Mouse (Mus musculus): ENCODE results near the gene Mup5. TPM values are rescaled to one million over a fixed set of nuclear protein-coding genes. Genes with fewer than 3 reads are reported as not detected.

Gene Mup5
- polyA plus RNA-seq, 1 experiment, result not detected

Other genes starting within 250 kb of the Mup5 start
- gene Mup17, start 239.4 kb downstream of the Mup5 start, polyA plus RNA-seq (2012; rRNA removed), result not detected in 2 replicates
- not detected in 2 replicates for gene Mup18, start 161.1 kb downstream of the Mup5 start, polyA plus RNA-seq (2012; rRNA removed)
- not detected in 2 replicates for gene Mup19, start 53.0 kb downstream of the Mup5 start, polyA plus RNA-seq (2012; rRNA removed)
- not detected in 2 replicates for gene Mup20, start 218.9 kb upstream of the Mup5 start, polyA plus RNA-seq (2012; rRNA removed)

All from small intestine, adult 2 months (tissue).